Mouse (Mus musculus): Measurements from ENCODE around the gene Apaf1.

DNA sequence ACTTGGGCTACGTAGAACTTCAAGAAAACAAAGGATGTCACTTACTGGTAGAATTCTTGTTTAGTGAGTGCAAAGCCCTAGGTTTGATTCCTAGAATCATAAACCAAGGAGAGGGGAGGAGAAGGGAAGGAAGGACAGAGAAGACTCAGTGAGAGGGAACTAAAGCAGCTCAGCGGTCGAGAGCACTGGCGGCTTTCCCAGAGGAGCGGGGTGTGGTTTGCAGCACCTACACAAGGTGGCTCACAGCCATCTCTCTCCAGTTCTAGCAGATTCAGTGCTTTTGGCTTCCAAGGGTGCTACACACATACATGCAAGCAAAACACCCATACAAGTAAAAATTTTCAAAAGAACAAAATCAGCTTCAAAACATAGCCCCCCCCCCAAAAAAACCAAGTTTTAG lies 82.7 kb downstream of the Apaf1 start:
- TF ChIP-seq MEF2A (IDR thresholded peaks at IDR 0.05; ENCODE audit: borderline replicate concordance, low read depth, low read length) (no peak), POLR2A (IDR thresholded peaks at IDR 0.05; ENCODE audit: low read depth, low read length) (no peak), ELF1 (IDR thresholded peaks at IDR 0.05; ENCODE audit: low read depth, low read length) (no peak), ETS1 (conservative IDR thresholded peaks at IDR 0.05; ENCODE audit: low read depth, low read length) (no peak), MXI1 (IDR thresholded peaks at IDR 0.05; ENCODE audit: low read depth, low read length) (no peak), CTCF (conservative IDR thresholded peaks at IDR 0.05 in 1 of 2, IDR thresholded peaks at IDR 0.05 in 1 of 2; ENCODE audit: low read depth in 2 of 2, low read length in 2 of 2) (no peak), KAT2A (IDR thresholded peaks at IDR 0.05; ENCODE audit: insufficient replicate concordance, low read length) (no peak), ZMIZ1 (IDR thresholded peaks at IDR 0.05; ENCODE audit: low read depth, low read length) (no peak), IRF4 (IDR thresholded peaks at IDR 0.05; ENCODE audit: low read depth, low read length) (no peak), ZC3H11A (IDR thresholded peaks at IDR 0.05; ENCODE audit: low read depth, low read length) (no peak), UBTF (IDR thresholded peaks at IDR 0.05; ENCODE audit: low read depth, low read length) (no peak)
